ENCODE assay signal across 10 mouse cellular contexts in genomic region chr11:64051195-64051968, GRCm38 (mm10). TPM values are rescaled to one million over a fixed set of nuclear protein-coding genes. Genes with fewer than 3 reads are reported as not detected.
DNase-seq lines count a peak whose midpoint lies in the region; ATAC-seq lines count a peak whose summit lies in the region.
"Had no signal": no experiment of that assay in that cellular context is flagged by ENCODE, and none has a peak within 500 bp of the region (broad histone marks: within the 10 kb centered on the region; RNA-seq: fewer than 3 reads in every experiment).

No protein-coding gene starts in this region.

- peaks cover 7% of the 10 kb centered on the region for H3K4me1 ChIP-seq in midbrain, embryonic 11.5 days (ENCODE audit: control insufficient read depth, insufficient read depth, low read length)
- H3K4me1 ChIP-seq in midbrain, embryonic 10.5 days = peaks cover 21% of the 10 kb centered on the region
- H3K4me1 ChIP-seq in forebrain, embryonic 15.5 days = peaks cover 18% of the 10 kb centered on the region
- H3K4me1 ChIP-seq in limb, embryonic 10.5 days = peaks cover 57% of the 10 kb centered on the region
- no peaks in the 10 kb centered on the region for H3K4me1 ChIP-seq in intestine, embryonic 16.5 days (ENCODE audit: control insufficient read depth, insufficient read depth, low read length)

- H3K4me3 ChIP-seq in midbrain, embryonic 11.5 days (ENCODE audit: low read depth, low read length) = no peak overlapping the region
- H3K4me3 ChIP-seq in midbrain, embryonic 10.5 days = no peak overlapping the region
- H3K4me3 ChIP-seq in forebrain, embryonic 15.5 days = no peak overlapping the region
- no peak overlapping the region for H3K4me3 ChIP-seq in limb, embryonic 10.5 days
- no peak overlapping the region for H3K4me3 ChIP-seq in intestine, embryonic 16.5 days (ENCODE audit: low read length)

- DNase-seq in midbrain, embryonic 11.5 days (ENCODE audit: low spot score, missing footprints) = peak; percentile 86
- DNase-seq in midbrain, embryonic 10.5 days (ENCODE audit: low spot score) = no peak
- DNase-seq in lung, adult 18-20 months = peak; percentile 85 to 86
- peak; percentile 43 for DNase-seq in retina, postnatal 1 day
- no peak for DNase-seq in limb, embryonic 10.5 days (ENCODE audit: low spot score)
- no peak for DNase-seq in testis, postnatal 14 days (ENCODE audit: low spot score)
- DNase-seq: cerebellum, adult 9-11 months; heart, postnatal 14 days had no signal

- H3K9ac ChIP-seq in midbrain, embryonic 11.5 days (ENCODE audit: low read length) = no peak overlapping the region
- no peak overlapping the region for H3K9ac ChIP-seq in forebrain, embryonic 15.5 days (replicated peaks)
- H3K9ac ChIP-seq in intestine, embryonic 16.5 days (ENCODE audit: low read depth, low read length) = no peak overlapping the region

- no peak overlapping the region for H3K4me2 ChIP-seq in midbrain, embryonic 11.5 days
- no peak overlapping the region for H3K4me2 ChIP-seq in forebrain, embryonic 15.5 days (replicated peaks)
- H3K4me2 ChIP-seq in intestine, embryonic 16.5 days (ENCODE audit: low read depth, low read length) = no peak overlapping the region

- no peaks in the 10 kb centered on the region for H3K27me3 ChIP-seq in midbrain, embryonic 11.5 days (ENCODE audit: control insufficient read depth, insufficient read depth, low read length)
- H3K27me3 ChIP-seq in midbrain, embryonic 10.5 days (ENCODE audit: low read depth, poor library complexity, severe bottlenecking) = peaks cover 48% of the 10 kb centered on the region
- 0 out of 2 replicates have a peak, but pooled peaks cover 6% of the 10 kb centered on the region for H3K27me3 ChIP-seq in forebrain, embryonic 15.5 days
- H3K27me3 ChIP-seq in limb, embryonic 10.5 days (ENCODE audit: low read depth, poor library complexity, severe bottlenecking) = no peaks in the 10 kb centered on the region
- no peaks in the 10 kb centered on the region for H3K27me3 ChIP-seq in intestine, embryonic 16.5 days (replicated peaks; ENCODE audit: control insufficient read depth, insufficient read depth, low read length)

- no peaks in the 10 kb centered on the region for H3K36me3 ChIP-seq in midbrain, embryonic 11.5 days (ENCODE audit: control insufficient read depth, insufficient read depth, low read length)
- peaks cover 10% of the 10 kb centered on the region; the same call in 1 of the 2 replicates for H3K36me3 ChIP-seq in midbrain, embryonic 10.5 days
- no peaks in the 10 kb centered on the region for H3K36me3 ChIP-seq in forebrain, embryonic 15.5 days
- H3K36me3 ChIP-seq in limb, embryonic 10.5 days = 0 out of 2 replicates have a peak, but pooled peaks cover 8% of the 10 kb centered on the region
- no peaks in the 10 kb centered on the region for H3K36me3 ChIP-seq in intestine, embryonic 16.5 days (ENCODE audit: control insufficient read depth, insufficient read depth, low read length)

- H3K27ac ChIP-seq in midbrain, embryonic 11.5 days (ENCODE audit: low read depth, low read length) = no peak overlapping the region
- no peak overlapping the region; the same call in 1 of the 2 replicates for H3K27ac ChIP-seq in midbrain, embryonic 10.5 days (replicated peaks)
- no peak overlapping the region for H3K27ac ChIP-seq in forebrain, embryonic 15.5 days (replicated peaks)
- H3K27ac ChIP-seq in limb, embryonic 10.5 days = no peak overlapping the region
- no peak overlapping the region for H3K27ac ChIP-seq in intestine, embryonic 16.5 days (ENCODE audit: low read length)

- peak; percentile 54; the same call in 1 of the 2 replicates for ATAC-seq in midbrain, embryonic 11.5 days (ENCODE audit: low FRiP score)
- peak; percentile 88 for ATAC-seq in forebrain, embryonic 15.5 days (replicated peaks)
- no peak for ATAC-seq in intestine, embryonic 16.5 days

- WGBS in midbrain, embryonic 11.5 days = 42% methylated on average over 9 of the region's 9 CpGs
- 49% methylated on average over 9 of the region's 9 CpGs for WGBS in midbrain, embryonic 10.5 days
- 5% methylated on average over 9 of the region's 9 CpGs for WGBS in forebrain, embryonic 15.5 days
- WGBS in limb, embryonic 10.5 days = 69% methylated on average over 9 of the region's 9 CpGs
- 55% methylated on average over 9 of the region's 9 CpGs for WGBS in intestine, embryonic 16.5 days

- no peaks in the 10 kb centered on the region for H3K9me3 ChIP-seq in midbrain, embryonic 11.5 days (ENCODE audit: control insufficient read depth, low read length)
- no peaks in the 10 kb centered on the region for H3K9me3 ChIP-seq in midbrain, embryonic 10.5 days (replicated peaks)
- H3K9me3 ChIP-seq in forebrain, embryonic 15.5 days = no peaks in the 10 kb centered on the region
- H3K9me3 ChIP-seq in limb, embryonic 10.5 days (replicated peaks) = no peaks in the 10 kb centered on the region
- H3K9me3 ChIP-seq in intestine, embryonic 16.5 days (ENCODE audit: control insufficient read depth, low read length) = no peaks in the 10 kb centered on the region

RNA-seq across cellular contexts. Expression of gene Cox10, which starts 27.9 kb away (rescaled TPM):
- 28.0 and 29.8 TPM in 2 replicates for polyA plus RNA-seq in midbrain, embryonic 11.5 days (2014; fragmentation: Nextera tagmentation; extraction: Ambion mirVana)
- polyA plus RNA-seq in midbrain, embryonic 10.5 days (2016; fragmentation: Nextera tagmentation; extraction: Ambion mirVana) = 29.6 and 35.6 TPM in 2 replicates
- polyA plus RNA-seq in forebrain, embryonic 15.5 days (2015; fragmentation: Nextera tagmentation; extraction: Ambion mirVana) = 21.2 and 22.6 TPM in 2 replicates
- polyA plus RNA-seq in limb, embryonic 10.5 days (2016; fragmentation: Nextera tagmentation; extraction: Ambion mirVana) = 30.8 and 32.3 TPM in 2 replicates
- polyA plus RNA-seq in intestine, embryonic 16.5 days (2015; fragmentation: Nextera tagmentation; extraction: Ambion mirVana) = 30.4 and 32.4 TPM in 2 replicates

Comparison
In these comparisons a context has a peak if more than half of its experiments do, and no peak if none do; other contexts are left out.
1. DNase-seq: peak in midbrain, embryonic 11.5 days (single experiment), lung, adult 18-20 months (2 of 2) and retina, postnatal 1 day (single experiment); none in midbrain, embryonic 10.5 days (single experiment), limb, embryonic 10.5 days (single experiment) and testis, postnatal 14 days (single experiment).